Mouse (Mus musculus): ENCODE data around the gene Rab8a. TPM values are rescaled to one million over a fixed set of nuclear protein-coding genes. Genes with fewer than 3 reads are reported as not detected.
A peak's percentile ranks its signal among the peaks of the same experiment; 100 is the strongest.
"Not testable (repeated sequence)": the region's sequence is repeated elsewhere in the genome, so short reads cannot be mapped to it uniquely, and the experiment has no call there.

The Rab8a gene
- total RNA-seq (2015), result 63.8 and 66.5 TPM in 2 replicates
- total RNA-seq (2017), result 436 and 580 TPM in 2 replicates

DNA sequence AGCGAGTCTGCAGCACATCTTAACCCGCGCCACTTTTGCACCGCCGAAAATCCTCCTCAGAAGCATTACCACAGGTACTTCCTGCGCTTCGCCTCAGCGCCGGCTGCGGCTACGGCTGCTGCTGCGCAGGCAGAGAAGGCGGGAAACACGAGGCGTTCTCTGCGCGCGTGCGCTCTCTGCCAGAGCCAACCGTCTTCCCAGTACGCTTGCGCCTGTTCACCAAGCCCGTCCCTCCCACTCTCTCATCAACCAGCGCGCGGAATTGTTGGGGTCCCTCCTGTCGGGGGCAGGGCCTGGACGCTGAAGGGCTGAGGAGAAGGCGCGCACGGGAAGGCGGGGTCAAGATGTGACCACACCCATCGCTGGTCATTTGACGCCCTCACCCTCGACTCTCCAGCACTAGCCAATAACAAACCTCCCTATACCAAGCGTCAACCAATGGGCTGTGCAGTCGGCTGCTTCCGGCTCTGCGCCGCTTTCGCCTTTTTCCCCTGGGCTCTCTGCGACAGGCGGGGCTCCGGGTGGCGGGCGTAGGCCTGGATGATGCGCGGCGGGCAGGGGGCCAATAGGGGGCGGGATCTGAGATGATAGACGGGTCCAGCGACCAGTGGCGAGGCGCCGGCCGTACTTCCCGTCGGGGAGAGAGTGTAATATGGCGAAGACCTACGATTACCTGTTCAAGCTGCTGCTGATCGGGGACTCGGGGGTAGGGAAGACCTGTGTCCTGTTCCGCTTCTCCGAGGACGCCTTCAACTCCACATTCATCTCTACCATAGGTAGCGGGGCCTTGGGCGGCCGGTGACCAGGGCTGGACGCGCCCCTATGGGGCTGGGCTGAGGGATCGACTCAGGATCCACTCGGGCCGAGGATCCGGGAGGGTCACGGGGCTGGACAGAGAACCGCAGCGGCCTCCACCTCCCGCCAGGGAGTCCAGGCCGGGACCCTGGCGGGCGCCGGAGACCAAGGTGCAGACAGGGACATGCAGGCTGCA is at the start of gene Rab8a:
Gene Rab8a (plus strand): TSS at position 494 of the 991 bp plus-strand sequence.
- ATAC-seq (ENCODE audit: poor library complexity, severe bottlenecking), result peak; percentile 86

DNA sequence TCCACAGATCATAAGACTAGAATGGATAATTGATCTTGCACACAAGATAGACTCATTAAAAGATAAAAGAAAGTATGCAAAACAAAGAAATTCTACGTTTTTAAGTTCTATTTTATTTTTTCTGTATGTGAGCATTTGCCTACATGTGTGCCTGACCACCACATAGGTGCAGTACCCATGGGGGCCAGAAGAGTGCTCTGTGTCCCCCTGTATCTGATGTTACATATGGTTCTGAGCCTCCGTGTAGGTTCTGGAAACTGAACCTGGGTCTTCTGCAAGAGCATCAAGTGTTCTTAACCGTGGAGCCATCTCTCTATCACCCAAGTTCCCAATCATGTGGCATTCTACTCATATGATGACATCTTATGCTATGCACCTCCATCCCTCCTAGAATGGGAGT is 48.5 kb upstream of the Rab8a start:
- ATAC-seq (ENCODE audit: poor library complexity, severe bottlenecking), result no peak

DNA sequence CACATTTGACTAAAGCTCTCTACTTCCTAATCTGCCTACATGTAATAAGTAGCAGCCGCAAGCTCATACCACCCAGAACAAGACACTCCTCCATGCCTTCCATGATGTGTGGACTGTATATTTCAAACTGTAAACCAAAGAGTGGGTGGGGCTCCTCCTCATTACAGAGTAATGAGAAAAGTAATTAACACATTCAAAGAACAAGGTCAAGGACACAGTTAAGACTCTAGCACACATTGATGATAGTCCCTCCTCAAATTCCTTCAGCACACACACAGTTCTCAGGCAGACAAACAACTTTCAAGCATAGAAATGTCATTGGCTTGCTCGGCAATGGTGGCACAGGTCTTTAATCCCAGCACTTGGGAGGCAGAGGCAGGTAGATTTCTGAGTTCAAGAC is 45.8 kb upstream of the Rab8a start:
- no peak for ATAC-seq (ENCODE audit: poor library complexity, severe bottlenecking)

DNA sequence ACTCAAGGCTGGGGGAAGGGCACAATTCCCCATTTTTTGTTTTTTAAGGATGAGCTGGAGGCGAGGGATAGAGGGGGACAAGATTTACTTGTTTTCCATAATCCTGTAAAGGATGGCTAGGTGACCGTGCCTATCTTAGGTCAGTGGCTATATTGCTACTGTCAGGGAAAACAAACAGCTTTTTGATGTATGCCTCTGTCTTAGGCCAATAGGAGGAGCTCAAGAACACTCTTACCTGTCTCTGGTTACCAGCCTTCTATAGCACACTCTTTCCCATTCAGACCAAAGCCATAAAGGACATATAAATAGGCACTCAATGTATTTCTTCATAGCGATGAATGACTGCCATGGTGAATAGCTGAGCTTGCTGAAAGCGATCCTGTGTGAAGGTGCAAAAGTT is 42.4 kb upstream of the Rab8a start:
- no peak for ATAC-seq (ENCODE audit: poor library complexity, severe bottlenecking)

DNA sequence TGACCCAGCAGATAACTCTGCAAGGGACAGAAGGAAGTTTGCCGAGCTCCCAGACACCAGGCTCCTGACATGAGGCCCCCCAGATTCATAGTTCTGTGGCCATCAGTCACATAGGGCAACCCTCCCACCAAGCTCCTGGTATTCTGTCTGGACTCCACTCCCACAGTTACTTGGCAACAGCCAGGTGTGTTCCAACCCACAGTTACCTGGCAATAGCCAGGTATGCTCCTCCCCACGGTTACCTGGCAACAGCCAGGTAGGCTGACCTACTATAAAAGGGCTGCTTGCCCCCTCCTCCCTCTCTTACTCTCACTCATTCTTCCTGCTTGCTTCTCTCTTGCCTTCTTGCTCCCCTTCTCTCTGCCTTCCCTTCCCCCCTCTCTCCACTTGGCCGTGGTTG is 39.5 kb upstream of the Rab8a start:
- ATAC-seq (ENCODE audit: poor library complexity, severe bottlenecking), result not testable (repeated sequence)

DNA sequence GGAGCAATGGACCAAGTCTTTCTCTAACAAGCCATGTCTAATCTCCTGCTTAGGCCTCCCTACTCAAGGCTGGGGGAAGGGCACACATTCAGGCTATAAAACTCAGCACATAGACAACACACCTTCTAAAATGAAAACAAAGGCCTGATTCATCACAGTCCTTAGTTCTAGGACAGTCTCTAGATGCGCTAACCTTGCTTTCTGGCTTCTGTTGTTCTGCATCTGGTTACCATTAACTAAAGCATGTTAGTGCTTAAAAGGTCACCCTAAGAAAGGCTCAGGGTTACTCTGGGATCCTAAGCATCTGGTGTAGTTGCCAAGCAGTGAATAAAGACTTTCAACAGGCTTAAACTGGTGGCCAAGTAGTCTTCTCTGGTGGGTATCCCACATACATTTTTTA is 39.0 kb upstream of the Rab8a start:
- ATAC-seq (ENCODE audit: poor library complexity, severe bottlenecking), result no peak

DNA sequence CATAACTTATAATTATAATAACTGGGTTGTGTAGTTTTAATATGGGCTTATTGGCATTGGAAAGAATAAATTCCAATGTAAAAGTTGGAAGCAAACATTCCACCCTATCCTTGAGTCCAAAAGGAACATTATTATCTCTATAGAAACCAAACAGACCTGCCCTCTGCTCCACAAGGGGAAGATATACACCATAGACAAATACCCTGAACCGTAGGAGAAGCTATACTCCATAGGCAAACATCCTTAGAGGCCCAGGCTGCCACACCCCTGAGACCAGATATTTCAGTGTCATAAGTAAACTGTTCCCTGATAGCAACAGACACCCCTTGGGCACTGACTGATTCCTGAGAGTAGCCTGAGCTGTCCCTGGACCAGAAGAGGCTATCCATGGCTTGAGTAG is 33.2 kb upstream of the Rab8a start:
- ATAC-seq (ENCODE audit: poor library complexity, severe bottlenecking), result no peak

DNA sequence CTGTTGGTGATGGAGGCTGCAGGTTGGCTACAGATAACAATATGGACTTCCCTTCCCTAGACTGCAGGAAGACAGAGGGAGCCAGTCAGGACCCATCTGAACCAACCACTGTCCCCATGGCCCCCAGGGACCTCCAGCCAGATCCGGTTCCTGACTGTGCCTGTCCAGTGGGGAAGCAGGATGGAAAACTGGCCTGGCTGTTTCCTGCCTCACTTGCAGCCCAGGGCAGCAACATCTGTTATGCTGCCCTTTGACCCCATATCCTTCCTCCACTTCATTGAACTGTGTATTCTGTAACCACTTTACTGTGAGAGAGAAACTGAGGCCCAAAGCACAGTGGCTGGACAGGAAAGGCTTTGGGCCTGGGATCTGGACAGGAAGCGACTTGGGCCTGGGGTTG is 29.7 kb upstream of the Rab8a start:
- no peak for ATAC-seq (ENCODE audit: poor library complexity, severe bottlenecking)

DNA sequence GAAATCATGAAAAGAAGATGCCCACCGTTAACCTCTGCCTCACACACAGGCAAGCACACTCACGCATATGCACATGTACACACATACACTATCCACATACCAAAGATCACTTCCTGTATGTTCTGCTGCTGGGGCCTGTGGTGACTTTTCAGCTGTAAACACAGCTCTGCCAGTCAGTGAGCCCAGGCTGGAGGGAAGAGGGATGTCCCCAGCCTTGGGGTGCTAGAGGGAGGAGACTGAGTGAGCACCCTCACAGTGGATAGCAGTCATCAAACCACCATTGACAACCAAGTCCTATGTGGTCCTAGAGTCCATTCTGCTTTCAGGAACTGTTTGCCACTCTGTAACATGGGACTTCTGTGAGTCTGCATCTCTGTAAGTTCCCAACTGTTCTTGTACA is 29.1 kb upstream of the Rab8a start:
- no peak for ATAC-seq (ENCODE audit: poor library complexity, severe bottlenecking)

DNA sequence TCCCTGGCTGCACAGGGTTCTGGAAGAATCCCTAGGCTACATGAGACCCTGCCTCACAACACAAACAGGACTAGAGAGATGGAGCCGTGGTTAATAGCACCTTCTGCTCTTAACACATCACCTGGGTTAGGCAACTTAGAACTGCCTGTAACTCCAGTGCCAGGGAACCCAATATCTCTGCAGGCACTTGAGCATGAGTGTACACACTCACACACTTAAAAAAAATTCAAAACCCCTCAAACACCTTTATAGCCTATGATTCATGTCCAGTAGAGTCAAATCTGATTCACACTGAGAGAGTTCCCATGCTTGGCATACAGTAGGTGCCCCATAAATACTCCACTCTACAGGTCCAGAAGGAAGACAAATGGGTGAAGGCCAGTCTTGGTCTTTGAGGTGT is 28.6 kb upstream of the Rab8a start:
- ATAC-seq (ENCODE audit: poor library complexity, severe bottlenecking), result no peak

DNA sequence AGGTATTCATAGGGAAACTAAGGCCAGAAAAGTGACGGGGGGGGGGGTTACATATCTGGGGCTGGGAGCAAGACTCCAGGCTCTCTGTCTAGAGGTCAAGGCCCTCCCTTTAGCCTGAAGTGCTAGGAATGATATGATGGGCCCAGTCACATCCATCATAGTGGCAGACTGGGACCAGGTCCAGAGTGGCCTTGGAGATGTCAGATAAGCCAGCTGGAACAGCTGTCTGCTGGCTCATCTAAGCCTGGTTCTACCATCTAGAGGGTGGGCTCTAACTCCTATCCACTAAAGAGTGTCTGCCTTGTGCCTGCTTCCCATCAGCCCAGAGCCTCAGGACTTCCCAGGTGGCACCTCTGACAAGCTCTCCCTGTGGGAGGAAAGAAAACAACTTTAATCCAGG is 28.1 kb upstream of the Rab8a start:
- ATAC-seq (ENCODE audit: poor library complexity, severe bottlenecking), result no peak

DNA sequence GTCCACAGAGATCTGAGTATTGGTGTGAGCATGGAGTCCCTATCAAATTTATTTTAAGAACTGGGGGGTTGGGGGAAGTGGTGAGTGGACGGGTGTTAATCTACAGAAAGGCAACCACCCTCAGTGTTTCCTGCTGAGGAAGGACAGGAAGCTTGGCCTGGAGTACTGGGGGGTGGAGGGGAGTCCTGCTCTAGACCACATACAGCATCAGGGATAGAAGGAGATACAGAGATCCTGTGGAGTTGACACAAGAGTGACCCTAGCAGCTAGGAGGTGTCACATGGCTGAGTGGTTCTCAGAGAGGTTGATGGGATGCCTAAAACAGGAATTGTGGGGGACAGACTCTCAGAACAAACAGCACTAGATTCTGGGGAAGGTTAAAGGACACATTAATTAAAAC is 27.5 kb upstream of the Rab8a start:
- ATAC-seq (ENCODE audit: poor library complexity, severe bottlenecking), result no peak

DNA sequence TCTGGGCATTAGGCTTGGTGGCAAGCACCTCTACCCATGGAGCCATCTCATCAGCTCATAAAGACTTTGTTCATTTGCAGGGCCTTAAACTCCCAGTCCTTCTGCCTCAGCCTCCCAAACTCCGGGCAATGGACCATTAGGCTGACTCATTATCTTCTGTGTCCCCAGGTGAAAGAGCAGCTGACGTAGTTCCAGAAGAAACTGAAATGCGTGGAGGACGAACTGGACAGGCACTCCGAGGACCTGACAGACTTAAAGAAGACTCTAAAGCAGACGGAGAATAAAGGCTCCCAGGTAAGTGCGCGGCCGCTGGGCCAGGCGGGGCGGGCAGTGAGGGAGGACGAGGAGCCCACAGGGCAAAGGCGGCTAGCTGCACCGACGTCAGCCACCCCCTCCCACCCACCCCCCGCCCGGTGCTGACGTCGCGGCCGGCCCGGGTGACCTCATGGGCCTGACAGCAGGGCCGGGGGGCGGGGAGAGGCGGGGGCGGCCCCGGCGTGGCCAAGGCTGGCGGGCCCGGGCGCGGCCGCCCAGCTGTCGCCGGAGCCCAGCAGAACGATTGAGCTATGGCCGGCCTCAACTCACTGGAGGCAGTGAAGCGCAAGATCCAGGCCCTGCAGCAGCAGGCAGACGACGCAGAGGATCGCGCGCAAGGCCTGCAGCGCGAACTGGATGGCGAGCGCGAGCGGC is 26.1 kb upstream of the Rab8a start, which contains the start of gene Tpm4:
Gene Tpm4 (plus strand): TSS at position 220 of the 690 bp plus-strand sequence.
- peak; percentile 55 for ATAC-seq (ENCODE audit: poor library complexity, severe bottlenecking)

DNA sequence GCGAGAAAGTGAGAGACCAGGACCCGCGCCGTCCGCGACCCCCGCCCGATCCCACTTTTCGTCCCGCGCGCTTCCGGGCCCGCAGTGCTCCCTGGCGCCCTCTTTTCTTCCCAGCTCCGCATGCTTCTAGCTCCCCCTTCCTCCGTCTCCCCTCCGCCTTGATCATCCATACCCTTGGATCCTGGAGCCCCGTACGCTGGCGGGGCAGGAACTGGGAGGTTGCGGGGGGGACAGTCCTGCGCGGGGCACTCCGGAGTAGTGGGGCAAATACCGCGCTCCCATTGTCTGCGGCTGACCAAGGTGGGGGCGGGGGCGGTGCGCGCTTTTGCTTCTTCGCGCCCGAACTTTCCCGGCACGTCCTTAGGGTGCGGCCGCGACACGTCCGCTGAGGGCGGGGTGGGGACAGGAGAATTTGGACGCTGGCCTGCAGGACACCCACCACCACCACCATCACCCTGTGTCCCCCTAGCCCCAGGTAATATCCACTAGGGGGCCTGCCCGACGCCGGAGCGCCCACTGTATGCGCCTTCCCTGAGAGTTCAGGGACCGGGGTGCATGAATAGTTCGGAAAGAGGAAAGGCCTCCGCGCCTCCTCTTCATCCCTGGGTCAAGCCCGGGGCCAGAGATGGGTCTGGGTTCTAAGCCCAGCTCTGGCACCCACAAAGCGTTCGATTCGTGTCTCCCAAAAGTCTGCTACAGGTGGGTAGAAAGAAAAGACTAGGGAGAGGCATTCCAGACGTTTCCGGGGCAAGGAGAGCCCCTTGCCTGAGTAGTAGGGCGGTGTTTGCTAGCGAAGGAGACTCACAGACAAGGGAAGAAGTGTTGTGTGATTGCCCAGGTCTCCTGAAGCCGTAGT is 25.3 kb upstream of the Rab8a start:
- ATAC-seq (ENCODE audit: poor library complexity, severe bottlenecking), result peak; percentile 43

DNA sequence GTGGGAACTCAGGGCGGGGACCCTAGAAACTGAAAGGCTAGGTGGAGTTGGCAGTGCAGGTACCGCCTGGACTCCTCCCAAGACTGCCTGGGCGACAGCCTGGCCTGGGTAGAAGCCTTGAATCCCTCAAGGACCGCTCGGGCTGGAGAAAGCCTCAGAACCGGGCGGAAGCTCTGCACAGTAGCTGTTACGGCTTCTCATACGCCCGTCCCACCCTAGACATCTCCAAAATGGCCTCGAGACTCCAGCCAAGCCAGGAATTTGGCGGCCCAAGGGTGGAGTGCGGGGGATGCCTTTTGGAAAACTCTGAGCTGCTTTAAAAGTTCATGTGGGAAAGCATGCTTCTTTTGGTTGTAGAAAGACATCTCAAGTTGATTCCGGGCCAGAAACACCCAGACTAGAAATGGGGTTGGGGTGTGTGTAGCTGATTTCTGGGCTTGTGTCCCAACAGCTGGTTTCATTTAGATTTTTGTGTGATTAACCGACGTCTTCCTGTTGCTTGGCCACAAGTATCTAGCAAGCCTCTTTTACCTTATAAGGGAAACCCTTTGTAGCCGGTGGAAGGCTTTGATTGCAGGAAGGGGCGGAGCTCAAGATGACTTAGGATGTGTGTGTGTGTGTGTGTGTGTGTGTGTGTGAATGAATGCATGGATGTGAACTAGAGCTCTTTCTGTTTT is 24.6 kb upstream of the Rab8a start:
- peak; percentile 69 for ATAC-seq (ENCODE audit: poor library complexity, severe bottlenecking)

DNA sequence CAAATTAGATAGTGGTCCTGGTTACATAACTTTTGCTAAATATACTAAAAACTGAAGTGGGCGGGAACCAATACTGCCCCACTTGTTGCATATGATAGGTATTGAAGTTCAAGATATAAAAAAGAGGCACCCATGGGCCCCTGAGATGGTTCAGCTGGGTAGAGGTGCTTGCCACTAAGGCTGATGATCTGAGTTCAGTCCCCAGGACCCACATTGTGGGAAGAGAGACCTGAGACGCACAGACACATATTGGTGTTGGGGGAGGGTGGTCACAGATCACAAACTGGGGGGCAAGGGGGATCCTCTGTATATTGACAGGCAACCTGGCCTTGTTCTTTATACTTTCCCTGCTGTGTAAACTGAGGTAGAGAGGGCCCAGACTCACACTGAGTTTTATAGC is 23.6 kb upstream of the Rab8a start:
- ATAC-seq (ENCODE audit: poor library complexity, severe bottlenecking), result no peak

DNA sequence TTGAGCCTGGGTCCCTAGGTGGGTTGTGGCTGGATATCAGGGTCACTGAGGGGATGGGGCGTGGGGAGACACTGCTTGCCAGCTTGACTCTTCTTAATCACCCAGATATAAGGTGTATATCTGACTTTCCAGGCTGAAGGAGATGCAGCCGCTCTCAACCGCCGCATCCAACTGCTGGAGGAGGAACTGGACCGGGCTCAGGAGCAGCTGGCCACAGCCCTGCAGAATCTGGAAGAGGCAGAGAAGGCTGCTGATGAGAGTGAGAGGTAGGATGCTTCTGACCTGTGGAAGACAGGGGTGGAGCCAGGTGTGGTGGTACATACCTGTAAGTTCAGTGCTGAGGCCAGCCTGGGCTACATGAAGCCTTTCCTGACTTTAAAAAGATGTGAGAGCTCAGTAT is 22.5 kb upstream of the Rab8a start:
- no peak for ATAC-seq (ENCODE audit: poor library complexity, severe bottlenecking)

DNA sequence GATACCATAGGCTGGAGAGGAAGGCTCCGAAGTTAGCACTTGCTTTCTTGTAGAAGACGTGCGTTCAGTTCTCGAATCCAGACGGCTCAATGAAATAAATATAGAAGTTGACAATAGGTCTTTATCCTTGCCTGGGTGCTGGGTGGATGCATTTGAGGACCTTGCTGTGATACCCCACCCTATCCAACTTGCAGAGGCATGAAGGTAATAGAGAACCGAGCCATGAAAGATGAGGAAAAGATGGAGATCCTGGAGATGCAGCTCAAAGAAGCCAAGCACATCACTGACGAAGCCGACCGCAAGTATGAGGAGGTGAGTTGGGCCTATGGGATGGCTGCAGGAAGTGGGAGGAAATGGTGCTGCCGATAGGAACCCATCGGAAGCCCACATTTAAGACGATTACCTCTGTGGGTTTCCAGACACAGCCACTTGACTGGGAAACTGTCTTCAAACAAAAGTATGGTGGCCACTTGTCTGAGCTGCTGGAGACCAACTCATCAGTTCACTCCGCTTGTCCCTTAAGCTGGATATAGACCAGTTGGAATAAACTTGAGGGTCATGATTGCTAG is 17.7 kb upstream of the Rab8a start:
- no peak for ATAC-seq (ENCODE audit: poor library complexity, severe bottlenecking)

DNA sequence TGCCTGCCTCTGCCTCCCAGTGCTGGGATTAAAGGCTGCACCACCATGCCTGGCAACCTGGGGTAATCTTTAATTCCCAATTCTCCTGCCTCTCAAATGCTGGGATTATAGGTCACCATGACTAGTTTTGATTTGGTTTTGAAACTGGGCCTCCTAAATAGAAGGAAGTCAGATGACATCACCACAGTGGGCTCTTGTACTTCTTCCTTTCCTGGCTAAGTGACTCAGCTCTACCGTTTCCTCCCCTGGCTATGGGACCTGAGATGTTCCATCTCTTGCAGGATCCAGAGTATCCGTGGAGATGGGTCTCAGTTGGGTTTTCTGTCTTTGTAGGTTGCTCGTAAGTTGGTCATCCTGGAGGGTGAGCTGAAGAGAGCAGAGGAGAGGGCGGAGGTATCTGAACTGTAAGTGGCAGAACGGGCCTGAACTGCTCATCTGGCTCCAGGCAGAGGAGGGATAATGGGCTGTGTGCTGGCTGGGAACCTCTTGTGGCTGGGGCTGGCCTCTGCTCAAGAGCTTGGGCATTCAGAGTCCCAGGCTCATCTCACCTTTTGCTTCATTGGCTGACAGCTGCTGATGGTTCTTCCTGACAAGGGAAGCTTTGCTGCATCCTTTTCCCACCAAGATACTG is 16.5 kb upstream of the Rab8a start:
- peak; percentile 91 for ATAC-seq (ENCODE audit: poor library complexity, severe bottlenecking)

DNA sequence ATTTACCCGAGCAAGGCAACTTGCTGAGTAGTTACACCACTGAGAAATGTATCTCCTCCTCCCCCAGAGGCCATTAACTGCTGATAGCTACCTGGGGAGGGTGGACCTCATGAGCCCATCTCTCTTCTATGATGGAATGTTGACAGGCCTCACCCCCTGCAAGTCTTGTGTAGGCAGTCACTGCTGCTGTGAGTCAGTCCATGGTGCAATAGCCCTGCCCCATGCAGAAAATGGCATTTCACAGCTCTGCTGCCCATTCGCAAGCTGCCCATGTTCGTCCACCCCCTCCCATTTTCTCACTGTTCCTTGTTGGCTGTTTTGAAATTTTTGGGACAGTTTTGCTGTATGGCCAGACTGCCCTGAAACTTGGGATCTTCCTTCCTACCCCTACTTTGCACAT is 15.5 kb upstream of the Rab8a start:
- ATAC-seq (ENCODE audit: poor library complexity, severe bottlenecking), result peak; percentile 46
